Mouse (Mus musculus): ENCODE measurements around the gene Olfr1358. TPM values are rescaled to one million over a fixed set of nuclear protein-coding genes. Genes with fewer than 3 reads are reported as not detected.
"Not testable (repeated sequence)": the region's sequence is repeated elsewhere in the genome, so short reads cannot be mapped to it uniquely, and the experiment has no call there.

The Olfr1358 gene
- total RNA-seq (2021), result not detected in 2 replicates
- long read RNA-seq, experiment 1, result 0 reads
- long read RNA-seq, experiment 2, result 0 reads

DNA sequence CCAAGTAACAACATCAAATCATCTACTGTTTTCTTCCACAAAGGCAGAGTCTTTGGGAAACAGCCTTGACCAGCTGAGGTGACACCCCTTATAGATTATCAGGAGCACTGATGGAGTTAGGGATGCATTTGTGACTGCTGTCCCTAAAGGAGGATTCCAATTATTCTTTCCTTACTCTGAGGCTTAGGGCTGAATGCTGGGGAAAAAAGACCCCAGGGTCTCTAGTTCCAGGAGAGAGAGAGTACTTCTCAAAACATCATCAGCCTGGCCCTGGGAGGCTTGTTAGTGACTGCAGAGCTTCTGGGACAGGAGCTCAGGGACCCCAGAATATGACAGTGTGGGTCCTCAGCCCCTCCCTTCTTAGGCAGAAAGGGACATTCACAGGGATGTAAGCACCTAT lies at the start of gene Olfr1358:
Gene Olfr1358 (plus strand): TSS at position 301 of the 400 bp plus-strand sequence.
- DNase-seq, result no peak

DNA sequence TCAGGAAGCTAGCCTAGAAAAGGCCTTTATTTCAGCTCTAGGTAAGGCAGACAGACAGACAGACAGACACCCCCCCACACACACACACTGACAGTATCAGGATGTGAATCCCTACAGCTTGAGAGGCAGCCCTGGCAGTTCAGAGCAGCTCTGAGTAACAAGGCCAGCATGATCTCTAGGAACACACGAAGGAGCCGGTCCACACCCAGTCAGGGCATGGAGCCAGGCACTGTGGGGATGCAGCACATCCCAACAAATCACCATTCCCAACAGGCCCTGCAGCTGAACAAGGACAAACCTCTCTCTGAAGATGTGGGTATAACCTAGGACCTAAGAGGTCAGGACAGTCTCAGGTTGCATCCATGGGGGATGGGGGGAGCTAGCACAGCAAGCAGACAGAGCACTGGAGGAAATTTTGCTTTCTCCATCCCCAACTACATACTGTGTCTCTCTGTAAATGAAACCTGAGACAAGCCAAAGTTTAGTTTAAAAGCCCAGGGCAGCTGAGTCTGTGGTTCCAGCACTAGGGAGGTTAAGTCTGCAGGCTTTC lies 49.4 kb upstream of the Olfr1358 start:
- DNase-seq, result peak; percentile 83

DNA sequence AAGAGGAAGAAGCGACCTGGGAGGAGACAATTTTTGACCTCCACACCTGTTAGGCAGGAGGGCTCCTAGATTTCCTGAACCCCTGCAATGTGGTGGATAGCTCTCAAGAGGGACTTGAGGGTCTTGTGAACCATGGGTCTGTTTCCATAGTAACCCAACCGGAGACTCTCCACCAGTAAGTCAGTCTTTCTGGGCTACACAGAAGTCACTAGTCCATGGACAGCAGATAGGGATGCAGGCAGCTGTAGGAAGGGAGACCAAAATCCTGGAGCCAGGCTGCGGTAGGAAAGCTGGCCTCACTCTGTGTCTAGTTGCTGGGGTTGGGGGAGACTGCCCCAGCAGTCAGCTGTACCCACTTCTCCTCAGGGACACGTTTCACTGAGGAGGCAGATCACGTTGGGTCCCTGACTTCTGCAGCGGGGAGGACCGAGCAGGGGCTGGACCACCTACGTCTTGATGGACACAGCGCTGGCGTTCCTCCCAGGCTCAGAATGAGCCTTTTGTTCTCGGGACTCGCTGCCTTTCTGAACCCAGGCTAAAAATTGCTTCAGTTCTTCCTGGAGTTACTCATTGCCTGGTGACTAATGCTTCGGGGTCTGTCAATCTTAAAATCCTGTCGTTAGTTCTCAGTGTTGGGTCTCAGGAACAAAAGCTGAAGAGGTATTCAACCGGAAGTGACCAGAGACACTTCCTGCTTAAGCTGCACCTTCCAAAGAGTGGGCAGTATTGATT lies 46.5 kb upstream of the Olfr1358 start:
- no peak for DNase-seq

DNA sequence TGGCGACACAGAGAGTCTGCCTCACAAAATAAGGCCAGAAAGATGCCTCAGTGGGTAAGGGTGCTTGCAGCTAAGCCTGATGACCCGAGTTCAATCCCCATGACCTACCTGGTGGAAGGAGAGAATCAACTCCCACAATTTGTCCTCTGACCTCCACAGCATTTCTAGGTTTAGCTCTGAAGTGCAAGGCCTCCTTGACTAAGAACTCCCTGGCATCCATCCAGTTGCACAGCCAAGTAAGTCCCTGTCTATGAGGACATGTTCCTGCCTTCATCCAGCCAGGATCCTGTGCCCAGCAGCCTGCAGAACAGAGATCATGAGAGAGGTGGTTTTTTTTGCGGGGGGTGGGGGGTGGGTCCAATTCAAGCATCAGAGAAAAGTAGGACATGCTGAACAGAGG lies 45.2 kb upstream of the Olfr1358 start:
- peak; percentile 71 for DNase-seq

DNA sequence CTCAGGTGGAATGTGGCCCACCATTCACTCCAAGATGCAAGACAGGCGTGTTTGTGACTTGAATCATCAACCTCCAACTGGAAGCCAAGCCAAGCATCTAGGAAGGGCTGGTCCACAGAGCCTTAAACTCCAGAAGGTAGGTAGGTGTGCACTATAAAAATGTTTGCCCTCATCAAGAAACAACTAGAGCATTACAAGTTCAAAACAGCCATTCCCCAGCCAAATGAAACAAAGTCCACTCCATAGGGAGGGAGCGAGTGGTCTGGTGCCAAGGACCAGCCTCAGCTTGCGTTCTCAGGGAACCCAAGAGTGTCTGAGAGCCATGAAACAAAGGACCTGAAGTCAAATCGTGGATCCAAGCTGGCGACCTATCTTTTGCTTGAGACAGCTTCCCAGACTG lies 43.8 kb upstream of the Olfr1358 start:
- no peak for DNase-seq

DNA sequence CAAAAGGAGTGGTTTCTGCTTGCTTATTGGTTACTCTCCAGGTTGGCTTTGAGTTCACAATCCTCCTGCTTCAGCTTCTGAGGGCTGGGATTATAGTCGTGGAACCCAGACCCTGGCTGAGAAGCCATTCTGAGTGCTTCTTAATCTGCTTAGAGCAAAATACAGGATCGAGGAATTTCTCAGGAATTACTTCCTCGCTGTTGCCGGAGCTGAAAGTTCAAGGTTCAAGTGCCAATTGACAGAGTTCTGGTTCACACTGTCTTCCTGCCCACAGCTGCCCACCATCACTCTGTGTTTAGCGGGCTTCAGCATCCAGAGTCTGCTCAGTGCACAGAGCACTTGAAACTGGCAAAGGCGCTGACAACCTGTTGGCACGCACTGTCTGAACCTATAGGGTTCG lies 42.5 kb upstream of the Olfr1358 start:
- no peak for DNase-seq

DNA sequence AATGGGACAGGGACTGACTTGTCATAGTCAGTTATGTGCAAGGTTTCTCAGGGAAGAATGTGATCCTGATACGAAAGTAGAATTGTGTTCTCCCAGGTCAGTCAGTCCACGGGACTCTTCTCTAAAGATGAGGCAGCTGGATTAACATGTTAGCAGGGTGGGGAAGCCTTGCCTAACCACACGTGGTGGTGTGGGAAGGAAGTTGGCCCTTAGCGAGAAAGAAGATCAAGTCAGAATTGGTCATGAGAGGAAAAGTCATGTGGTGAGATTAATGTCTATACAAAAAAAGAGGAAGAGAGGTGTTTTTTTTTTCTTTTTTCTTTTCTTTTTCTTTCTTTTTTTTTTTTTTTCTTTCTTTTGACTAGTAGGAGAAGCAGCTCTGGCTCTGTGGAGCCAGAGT lies 40.4 kb upstream of the Olfr1358 start:
- no peak for DNase-seq

DNA sequence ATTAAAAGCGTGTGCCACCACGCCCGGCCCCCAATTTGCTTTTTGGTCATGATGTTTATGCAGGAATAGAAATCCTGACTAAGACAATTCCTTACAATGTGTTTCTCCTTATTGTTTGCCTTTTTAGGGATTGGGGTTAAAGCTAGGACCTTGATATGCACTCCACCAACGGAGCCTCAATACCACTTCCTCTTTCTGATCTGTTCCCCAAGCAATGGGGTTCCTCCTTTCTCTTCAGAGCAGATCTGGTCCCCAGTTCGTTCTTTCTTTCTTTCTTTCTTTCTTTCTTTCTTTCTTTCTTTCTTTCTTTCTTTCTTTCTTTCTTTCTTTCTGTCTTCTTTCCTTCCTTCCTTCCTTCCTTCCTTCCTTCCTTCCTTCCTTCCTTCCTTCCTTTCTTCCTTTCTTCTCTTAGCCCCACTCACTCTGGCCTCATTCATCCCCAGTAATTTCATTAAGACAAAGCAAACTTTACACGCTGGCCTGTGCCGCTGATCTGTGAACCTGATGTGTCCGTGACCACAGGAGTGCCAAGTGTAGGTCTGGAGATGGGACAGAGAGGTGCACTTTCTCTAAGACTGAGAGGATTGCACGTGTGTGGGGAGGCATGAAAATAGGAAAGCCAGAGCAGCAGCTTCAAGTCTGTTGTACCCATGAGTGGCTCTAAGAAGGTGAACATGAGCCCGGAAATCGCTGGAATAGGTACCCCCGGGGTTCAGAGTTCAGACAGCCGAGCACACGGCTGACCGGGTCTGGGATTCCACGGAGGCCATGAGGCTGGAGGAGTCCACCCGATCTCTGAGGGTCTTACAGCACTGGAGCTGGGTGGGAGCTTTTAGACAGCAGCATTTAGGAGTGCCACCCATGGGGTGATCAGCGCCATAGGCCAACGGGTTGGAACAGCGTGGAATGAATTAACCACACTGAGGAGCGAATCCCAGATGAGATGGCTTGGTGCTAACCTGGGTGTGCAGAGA lies 36.0 kb upstream of the Olfr1358 start:
- no peak for DNase-seq

DNA sequence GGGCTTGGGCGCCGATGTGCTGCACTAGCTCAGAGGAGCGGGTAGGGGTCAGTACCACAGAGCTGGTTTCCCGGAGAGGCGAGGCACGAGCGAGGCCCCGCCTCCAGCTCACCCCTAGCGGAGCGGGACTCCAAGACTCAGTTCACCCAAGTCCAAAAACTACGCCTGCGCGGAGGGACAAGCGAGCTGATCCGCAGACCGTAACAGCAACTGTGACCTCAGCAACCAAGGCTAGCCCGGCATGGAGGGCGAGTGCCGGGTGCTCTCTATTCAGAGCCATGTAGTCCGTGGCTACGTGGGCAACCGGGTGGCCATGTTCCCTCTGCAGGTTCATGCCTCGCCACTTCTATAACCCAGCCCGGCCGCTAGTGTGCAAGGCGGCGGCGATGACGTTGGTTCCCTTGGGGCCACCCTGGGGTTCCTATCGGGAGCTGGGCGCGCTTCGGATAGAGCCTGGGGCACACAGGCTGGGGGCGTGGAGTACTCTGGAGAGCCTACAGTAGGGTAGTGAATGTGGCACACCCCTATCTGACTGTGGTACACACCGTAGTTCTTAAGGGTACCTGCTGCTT lies 35.2 kb upstream of the Olfr1358 start:
- DNase-seq, result peak; percentile 68

DNA sequence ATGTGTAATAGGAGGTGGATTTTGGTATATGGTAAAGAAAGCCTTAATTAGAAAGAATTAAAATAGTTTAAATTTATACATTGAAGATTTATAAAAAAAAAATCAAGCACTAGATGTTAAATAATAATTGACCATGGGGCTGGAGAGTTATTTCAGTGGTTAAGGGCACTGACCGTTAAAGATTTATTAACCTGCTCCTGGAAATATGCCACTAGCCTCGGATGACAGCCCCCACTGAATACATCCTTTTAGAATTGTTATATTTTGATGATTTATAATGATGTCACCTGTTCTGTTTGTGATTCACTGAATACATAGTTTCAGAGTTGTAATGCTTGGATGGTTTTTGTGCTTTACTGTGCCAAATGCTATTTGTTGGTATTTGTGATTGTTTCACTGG lies 31.9 kb upstream of the Olfr1358 start:
- DNase-seq, result not testable (repeated sequence)

DNA sequence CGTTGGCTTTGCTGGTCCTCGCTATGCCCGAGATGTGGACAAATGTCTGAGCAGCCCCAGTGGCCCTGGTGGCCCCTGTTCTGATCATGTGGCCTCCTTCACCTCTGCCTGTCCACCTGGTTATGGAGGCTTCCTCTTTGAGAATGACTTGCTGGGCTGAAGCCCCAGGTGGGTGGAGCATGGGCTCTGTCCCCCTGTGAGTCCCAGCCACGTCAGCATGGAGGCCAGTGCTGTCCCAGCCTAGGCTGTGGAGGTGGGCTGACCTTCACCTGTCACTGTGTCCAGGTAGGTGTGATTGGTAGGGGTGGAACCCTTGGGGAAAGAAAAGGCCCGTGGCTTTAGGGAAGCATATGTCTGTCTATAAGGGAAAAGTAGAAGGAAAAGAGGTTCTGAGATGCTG lies 30.4 kb upstream of the Olfr1358 start:
- no peak for DNase-seq

DNA sequence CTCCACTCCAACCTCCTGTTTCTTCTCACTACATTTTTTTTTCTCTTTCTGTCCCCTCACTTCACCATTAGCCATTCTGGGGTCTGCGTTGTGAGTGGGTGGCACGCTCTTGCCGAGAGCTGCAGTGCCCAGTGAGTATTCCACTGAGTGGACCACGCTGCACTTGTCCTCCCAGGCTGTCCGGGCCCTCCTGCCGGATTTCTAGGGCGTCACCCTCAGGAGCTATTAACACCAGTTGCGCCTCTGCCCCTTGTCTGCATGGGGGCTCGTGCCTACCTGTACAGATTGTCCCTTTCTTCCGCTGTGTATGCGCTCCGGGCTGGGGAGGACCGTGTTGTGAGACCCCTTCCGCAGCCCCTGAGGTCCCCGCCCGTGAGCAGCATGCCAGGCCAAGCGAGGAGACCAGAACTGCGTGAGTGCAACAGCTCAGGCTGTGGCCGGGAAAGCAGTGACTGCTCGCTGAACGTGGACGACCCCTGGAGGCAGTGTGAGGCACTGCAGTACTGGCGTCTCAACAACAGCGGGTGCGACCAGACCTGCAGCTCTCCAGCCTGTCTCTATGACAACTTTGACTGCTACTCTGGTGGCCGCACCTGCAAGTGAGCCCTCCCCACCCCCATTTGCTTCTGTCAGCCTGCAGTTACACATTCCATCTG lies 29.7 kb upstream of the Olfr1358 start:
- DNase-seq, result peak; percentile 90

DNA sequence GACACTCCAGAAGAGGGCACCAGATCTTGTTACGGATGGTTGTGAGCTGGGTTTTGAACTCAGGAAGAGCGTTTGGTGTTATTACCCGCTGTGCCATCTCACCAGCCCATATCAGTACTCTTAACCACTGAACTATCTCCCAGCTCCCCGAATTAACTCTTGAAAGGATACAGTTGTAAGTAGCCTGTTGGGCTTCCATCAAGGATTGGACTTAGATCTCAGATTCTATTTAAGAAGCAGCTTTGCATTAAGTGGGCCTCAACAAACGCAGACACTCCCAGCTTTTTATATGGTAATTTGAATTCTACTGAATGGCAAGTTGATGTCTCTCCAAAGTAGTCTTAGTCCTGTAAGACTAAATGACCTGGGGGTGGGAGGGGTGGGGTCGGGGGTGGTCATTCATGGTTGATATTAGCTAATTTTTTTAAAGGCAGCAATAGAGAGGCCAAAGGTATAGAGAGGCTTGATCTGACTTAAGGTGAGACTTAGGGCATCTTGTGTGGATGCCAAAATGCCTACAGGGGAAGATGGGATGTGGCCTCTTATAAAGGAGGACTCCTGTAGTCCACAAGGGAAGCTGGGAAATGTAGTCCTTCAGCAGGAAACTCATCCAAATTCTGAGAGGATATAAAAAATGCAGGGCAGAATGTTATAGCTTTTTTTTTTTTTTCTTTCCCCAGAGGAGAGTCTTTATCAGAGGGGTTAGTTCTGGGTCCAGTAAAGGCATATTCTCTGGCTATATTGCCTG lies 14.1 kb upstream of the Olfr1358 start:
- no peak for DNase-seq

DNA sequence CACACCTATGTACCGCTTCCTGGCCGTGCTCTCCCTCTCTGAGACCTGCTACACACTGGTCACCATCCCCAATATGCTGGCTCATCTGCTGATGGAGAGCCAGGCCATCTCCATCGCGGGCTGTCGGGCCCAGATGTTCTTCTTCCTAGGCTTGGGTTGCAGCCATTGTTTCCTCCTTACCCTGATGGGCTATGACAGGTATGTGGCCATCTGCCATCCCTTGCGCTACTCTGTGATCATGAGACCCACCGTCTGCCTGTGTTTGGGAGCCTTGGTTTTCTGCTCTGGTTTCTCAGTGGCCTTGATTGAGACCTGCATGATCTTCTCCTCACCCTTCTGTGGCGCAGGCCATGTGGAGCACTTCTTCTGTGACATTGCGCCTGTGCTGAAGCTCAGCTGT lies 2.6 kb downstream of the Olfr1358 start:
- DNase-seq, result no peak

DNA sequence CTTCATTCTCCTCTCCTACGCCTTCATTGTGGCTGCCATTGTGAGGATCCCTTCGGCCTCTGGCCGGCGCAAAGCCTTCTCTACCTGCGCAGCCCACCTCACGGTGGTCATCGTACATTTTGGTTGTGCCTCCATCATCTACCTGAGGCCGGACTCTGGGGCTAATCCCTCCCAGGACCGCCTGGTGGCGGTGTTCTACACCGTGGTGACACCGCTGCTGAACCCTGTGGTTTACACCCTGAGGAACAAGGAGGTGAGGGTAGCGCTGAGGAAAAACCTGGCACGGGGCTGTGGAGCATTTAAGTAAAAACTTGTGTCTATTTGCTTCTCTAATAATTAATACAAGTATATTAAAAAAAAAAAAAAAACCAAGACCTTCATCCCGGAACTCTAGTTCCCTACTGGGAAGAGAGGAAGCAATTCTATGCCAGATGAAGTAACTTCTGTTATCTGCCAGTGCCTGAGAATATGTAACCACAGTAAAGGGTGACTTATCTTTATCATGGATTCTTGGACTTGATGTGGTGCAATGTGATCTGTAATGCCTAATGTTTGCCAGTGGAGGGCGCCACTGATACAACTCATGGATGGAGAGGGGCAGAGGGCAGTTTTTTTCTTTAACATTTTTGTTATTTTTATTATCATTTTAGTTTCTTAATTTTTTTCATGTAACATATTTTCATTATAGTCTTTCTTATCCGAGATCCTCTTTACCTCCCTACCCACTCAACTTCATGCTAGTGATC lies 3.2 kb downstream of the Olfr1358 start:
- peak; percentile 50 for DNase-seq

DNA sequence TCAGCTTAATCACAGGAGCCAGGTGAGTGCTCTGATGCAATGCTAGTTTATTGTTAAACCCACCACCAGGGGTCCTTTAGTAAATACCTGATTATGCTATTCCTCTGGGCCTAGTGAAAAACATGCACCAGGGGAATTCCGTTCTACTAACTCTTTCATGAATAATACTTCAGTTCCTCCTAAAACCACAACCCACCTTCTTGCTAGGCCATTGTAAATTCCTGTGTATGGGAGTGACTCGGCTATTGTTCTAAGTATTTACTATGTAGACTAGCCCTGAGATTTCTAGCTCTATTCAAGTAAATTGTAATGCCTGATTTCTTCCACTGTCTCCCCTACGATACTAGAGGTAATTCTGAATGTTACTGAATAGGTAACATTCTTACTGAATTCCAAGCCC lies 7.8 kb downstream of the Olfr1358 start:
- DNase-seq, result not testable (repeated sequence)

DNA sequence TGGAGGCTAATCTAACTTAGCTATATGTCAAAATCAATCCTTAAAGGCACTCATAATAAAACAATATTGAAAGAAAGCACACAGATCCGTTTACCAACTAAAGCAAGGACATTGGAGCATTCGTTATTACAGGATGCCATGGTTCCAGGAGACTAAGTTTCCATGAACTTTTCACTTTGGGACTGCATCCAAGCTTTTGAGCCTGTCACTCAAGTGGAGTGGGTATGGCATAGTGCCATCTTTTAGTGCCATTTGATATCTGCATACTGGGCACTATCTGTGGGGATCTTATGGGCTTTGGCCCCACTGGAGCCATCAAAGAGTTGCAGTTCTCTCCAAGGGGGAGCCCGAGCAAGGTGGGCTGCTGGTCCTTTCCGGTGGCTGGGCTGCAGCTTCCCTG lies 8.3 kb downstream of the Olfr1358 start:
- peak; percentile 53 for DNase-seq

DNA sequence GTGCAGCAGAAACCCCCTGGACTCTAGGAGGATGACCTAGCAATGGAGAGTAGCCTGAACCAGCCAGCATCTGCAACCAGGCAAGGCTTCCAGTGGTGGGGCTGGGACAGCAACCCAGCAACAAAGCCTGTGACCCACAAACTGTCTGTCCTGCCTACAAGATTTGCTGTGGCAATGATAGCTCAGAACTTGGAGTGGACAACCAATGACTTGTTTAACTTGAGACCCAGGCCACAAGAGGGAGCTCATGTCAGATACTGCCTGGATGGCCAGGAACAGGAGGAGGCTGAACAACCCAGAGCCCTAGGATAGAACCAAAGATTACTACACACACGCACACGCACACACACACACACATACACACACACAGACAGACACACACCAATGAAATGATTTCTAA lies 23.7 kb downstream of the Olfr1358 start:
- DNase-seq, result peak; percentile 38

DNA sequence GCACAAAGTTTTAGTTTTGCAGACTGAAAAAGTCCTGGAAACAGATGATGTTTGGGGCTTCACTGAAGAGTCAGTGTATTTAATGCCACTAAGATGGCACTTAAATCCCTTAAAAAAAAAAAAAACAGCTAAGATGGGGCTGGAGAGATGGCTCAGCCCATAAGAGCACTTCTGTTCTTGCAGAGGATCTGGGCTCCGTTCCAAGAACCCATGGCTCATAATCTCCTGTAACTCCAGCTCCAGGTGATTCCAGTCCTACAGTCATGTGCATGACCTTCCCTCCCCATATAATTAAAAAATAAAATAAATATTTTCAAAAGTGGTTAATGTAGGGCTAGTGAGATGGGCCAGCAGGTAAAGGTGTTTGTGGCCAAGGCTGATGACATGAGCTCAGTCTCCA lies 47.8 kb downstream of the Olfr1358 start:
- DNase-seq, result no peak

DNA sequence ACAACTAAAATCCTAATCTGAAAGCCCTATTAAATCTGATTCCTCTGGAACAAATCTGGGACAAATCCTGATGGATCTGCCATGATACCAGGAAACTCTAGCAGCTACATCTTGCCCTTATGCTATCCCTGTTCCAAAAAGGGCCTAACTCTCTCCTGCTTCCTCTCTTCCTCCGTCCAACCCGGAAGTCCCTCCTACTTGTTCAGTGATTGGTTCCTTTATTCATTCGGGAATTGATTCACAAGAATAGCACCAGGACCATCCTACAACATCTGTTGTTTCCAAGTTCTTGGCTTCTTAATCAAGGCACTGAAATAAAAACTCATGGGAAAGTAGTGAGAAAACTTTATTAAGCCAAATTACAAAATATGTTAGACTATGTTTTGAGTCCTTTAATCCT lies 52.0 kb downstream of the Olfr1358 start:
- no peak for DNase-seq

DNA sequence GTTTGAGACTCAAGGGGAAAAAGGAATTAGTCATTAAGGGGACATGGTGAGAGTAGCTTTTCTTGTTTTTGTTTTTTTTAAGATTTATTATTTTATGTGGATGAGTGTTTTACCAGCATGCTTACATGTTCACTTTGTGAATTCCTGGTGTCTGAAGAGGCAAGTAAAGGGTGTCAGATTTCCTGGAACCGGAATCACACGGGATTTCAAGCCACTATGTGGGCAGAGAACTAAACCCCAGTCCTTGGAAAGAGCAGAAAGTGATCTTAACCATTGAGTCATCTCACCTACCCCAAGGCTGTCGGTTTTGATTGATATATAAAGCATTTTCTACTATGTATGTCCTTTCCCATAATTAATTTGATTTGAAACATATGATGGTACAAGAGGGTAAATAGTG lies 52.5 kb downstream of the Olfr1358 start:
- no peak for DNase-seq

Measured in adrenal gland, postnatal 14 days (tissue).